Mouse (Mus musculus) erythroid progenitor cell, adult 5-6 weeks (primary cell): ENCODE results near the gene Plekha4. TPM values are rescaled to one million over a fixed set of nuclear protein-coding genes. Genes with fewer than 3 reads are reported as not detected.
A peak's percentile ranks its signal among the peaks of the same experiment; 100 is the strongest.

ENCODE experiments used
- ATAC-seq: replicated peaks from 2 replicates; pipeline ENCODE4 v1.8.0; 2016; ENCODE audit warnings: moderate number of reproducible peaks, mild to moderate bottlenecking, moderate TSS enrichment, inconsistent platforms; ENCODE audit not compliant: poor library complexity, low FRiP score, severe bottlenecking
- total RNA-seq, 2 experiments: library from RNA; stranded (forward) in 1 of 2; stranded (reverse) in 1 of 2; fragments of 150-400 nt in 1 of 2; fragments of 186-747, 209-891 nt in 1 of 2; gene quantifications; 2 replicates each; pipeline versions ENCODE4 v1.2.3 to v1.2.4; 2015 to 2017; ENCODE audit warnings: low replicate concordance in 2 of 2

The Plekha4 gene
- total RNA-seq, 2 experiments from 2014 or later = 0.08 TPM; not detected in 1

GRCm38 (mm10) chr7:45565446-45565845 lies 39.3 kb downstream of the Plekha4 start:
- no peak for ATAC-seq

- no peak for ATAC-seq
These were observed 41.1 kb downstream of the Plekha4 start for GRCm38 (mm10) chr7:45567112-45567779.

- peak; percentile 87 for ATAC-seq
These were observed 41.8 kb downstream of the Plekha4 start for GRCm38 (mm10) chr7:45567780-45568516.

- peak; percentile 17; the same call in 1 of the 2 replicates for ATAC-seq
These were observed 42.7 kb downstream of the Plekha4 start for GRCm38 (mm10) chr7:45568601-45569473.

- ATAC-seq = peak; percentile 82
These were observed 44.1 kb downstream of the Plekha4 start, which contains the start of gene Bcat2 for GRCm38 (mm10) chr7:45570103-45570741. Gene Bcat2, plus strand, starts transcription at chr7:45570153.

GRCm38 (mm10) chr7:45571966-45572365 lies 45.8 kb downstream of the Plekha4 start:
- ATAC-seq = no peak

GRCm38 (mm10) chr7:45573954-45574353 lies 47.8 kb downstream of the Plekha4 start:
- ATAC-seq = no peak

GRCm38 (mm10) chr7:45574472-45575379 lies 48.6 kb downstream of the Plekha4 start:
- ATAC-seq = no peak

GRCm38 (mm10) chr7:45585923-45586322 lies 59.8 kb downstream of the Plekha4 start:
- ATAC-seq = no peak

- no peak for ATAC-seq
These were observed 61.8 kb downstream of the Plekha4 start for GRCm38 (mm10) chr7:45587631-45588592.

- peak; percentile 87 for ATAC-seq
These were observed 63.0 kb downstream of the Plekha4 start for GRCm38 (mm10) chr7:45589173-45589572.

- ATAC-seq = no peak
These were observed 63.8 kb downstream of the Plekha4 start for GRCm38 (mm10) chr7:45589898-45590297.

GRCm38 (mm10) chr7:45590874-45591273 lies 64.7 kb downstream of the Plekha4 start:
- ATAC-seq = no peak

GRCm38 (mm10) chr7:45591880-45592279 lies 65.8 kb downstream of the Plekha4 start:
- no peak for ATAC-seq

GRCm38 (mm10) chr7:45593118-45593815 lies 67.1 kb downstream of the Plekha4 start:
- ATAC-seq = peak; percentile 51; the same call in 1 of the 2 replicates

- no peak for ATAC-seq
These were observed 69.0 kb downstream of the Plekha4 start for GRCm38 (mm10) chr7:45595176-45595575.

- no peak for ATAC-seq
These were observed 70.0 kb downstream of the Plekha4 start for GRCm38 (mm10) chr7:45596107-45596506.
